Mouse (Mus musculus): ENCODE measurements at regions not wholly inside any gene's neighbourhood (a gene's known extent, or its start where the extent isn't known, plus 50 kb on each side); places are given as distances from the start of the nearest gene placed in this dataset.

- no peak for DNase-seq (ENCODE audit: low spot score in 2 of 2)
These were observed 51.7 kb upstream of the Ankrd34c start for GRCm38 (mm10) chr9:89789926-89790325.

GRCm38 (mm10) chr9:89788651-89789050, 50.4 kb upstream of the Ankrd34c start:
- no peak for DNase-seq (ENCODE audit: low spot score in 2 of 2)
